Mouse (Mus musculus) kidney, postnatal 14 days (tissue): ENCODE measurements around the gene Dpm2.

Source experiments
- DNase-seq: peaks from one replicate; pipeline ENCODE4 v3.0.0; 2022; ENCODE audit warnings: mixed read lengths

Dpm2 gene

GRCm38 (mm10) chr2:32570698-32571494, at the start of gene Dpm2:
Dpm2 (plus strand) TSS chr2:32570858.
- peak; percentile 94 for DNase-seq

DNA sequence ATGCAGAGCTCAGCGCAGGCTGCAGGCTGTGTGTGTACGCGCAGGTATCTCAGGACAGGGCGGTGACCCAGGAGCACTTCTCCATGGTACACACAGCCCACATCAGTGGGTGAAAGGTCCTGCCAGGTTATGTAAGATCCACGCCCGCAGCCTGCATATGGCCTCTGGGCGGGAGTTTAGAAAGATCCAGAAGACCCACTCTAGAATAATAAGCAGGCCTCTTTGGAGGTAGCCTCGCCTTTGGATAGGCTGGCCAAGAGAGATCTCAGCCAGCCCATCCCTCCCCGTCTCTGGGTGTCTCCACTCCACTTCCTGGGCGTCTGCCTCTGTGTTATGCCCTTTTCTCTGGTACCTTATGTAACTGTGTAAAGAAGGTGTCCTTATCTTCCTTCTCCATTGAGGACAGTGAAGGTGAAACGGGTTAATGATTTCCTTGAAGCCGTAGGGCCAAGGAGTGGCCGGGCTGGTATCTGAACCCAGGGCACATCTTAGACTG, 46.1 kb upstream of the Dpm2 start:
- peak; percentile 77 for DNase-seq

GRCm38 (mm10) chr2:32525816-32526215, 44.8 kb upstream of the Dpm2 start:
- no peak for DNase-seq

DNA sequence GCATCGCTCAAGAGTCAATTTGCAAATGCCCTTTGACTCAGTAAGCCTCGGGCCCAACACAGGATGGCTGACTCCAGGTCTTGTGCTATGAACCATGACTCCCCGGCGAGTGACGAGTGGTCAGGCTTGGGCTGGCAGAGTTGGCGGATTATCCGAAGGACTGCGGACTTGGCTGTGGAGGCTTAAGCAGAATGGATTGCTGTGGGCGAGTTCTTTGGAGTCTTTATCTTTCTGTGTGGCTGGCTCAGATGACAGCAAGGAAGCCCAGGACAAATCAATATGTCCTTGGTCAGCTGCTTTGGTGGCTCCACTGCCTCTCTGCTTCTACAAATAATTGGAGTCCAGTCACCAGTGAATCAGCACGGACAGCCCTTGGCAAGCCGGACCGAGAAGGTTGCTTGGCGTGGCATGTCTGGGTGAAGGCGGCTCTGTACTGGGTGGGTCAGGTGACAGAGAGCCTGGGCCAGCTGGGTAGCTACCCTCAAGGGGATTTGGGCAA, 43.1 kb upstream of the Dpm2 start:
- DNase-seq: peak; percentile 83

DNA sequence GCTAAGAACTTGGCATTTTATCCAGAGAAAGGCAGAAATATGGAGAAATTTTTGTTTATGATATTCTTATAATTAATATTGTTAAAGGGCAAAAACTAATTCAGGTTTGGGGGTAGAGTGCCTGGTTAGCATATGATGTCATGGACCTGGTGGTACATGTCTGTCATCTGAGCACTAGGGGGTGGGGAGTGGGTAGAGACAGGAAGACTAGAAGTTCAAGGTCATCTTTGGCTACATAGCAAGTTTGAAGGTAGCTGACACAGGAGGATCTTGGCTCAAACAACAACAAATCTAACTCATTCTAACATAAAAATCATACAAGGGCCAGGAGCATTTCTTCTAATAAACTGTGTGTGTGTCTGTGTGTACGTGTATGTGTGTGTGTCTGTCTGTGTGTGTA, 42.3 kb upstream of the Dpm2 start:
- no peak for DNase-seq

DNA sequence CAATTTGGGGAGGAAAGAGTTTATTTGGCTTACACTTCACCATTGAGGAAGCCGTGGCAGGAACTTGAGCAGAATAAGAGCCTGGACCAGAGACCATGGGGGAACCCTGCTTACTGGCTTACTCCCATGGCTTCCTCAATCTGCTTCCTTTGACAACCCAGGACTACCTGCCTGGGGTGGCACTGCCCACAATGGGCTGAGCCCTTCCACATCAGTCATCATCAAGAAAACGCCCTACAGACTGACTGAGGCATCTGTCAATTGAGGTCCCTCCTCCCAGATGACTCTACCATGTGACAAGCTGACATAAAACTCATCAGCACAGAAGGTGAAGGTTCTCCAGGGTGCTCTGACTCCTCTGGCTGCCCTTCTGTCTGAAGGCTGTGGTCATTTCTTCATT, 40.2 kb upstream of the Dpm2 start:
- no peak for DNase-seq

DNA sequence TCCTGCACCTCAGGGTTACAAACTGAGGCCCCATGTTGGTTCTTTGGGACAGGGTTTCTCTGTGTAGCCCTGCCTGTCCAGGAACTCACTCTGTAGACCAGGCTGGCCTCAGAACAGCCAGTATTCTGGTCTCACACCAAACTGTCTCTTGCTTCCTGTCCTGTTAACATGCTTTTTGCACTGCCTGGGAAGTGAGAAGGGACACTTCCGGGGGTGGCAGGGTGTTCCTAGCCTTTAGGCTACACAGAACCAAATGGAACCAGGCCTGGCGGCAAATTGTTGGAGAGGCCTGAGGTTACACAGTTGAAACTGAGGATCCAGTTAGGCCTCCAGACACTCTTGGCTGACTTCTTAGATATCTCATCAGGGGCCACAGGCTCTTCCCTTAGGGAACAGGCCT, 37.5 kb upstream of the Dpm2 start:
- no peak for DNase-seq

- DNase-seq: peak; percentile 75
Measured at GRCm38 (mm10) chr2:32534061-32534732, 36.5 kb upstream of the Dpm2 start.

GRCm38 (mm10) chr2:32534733-32535471, 35.8 kb upstream of the Dpm2 start, which contains the start of gene Fam102a:
Fam102a (plus strand) TSS chr2:32535332.
- peak; percentile 99 for DNase-seq

DNA sequence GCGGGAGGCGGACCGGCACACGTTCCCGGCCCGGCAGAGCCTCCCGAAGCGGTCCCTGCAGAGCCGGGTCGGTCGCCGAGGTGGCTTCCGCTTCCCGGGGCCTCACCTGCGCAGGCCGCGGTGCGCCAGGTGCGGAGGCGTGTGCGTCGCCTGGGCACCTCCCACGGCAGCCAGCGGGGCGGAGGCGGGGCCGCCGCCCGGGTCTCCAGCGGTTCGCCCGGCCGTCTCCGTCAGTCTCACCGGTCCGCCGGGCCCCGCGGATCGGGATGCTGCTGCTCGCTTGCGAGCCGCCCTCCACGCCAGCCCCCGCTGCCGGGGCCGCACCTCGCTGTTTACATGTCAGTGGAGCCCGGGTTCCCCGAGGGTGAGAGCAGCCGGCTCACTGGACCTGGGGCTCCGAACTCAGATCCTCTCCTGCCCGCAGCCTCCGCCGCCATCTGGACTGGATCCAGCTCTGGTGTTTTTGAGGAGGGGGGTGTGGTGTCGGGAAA, 35.1 kb upstream of the Dpm2 start:
- peak; percentile 88 for DNase-seq

DNA sequence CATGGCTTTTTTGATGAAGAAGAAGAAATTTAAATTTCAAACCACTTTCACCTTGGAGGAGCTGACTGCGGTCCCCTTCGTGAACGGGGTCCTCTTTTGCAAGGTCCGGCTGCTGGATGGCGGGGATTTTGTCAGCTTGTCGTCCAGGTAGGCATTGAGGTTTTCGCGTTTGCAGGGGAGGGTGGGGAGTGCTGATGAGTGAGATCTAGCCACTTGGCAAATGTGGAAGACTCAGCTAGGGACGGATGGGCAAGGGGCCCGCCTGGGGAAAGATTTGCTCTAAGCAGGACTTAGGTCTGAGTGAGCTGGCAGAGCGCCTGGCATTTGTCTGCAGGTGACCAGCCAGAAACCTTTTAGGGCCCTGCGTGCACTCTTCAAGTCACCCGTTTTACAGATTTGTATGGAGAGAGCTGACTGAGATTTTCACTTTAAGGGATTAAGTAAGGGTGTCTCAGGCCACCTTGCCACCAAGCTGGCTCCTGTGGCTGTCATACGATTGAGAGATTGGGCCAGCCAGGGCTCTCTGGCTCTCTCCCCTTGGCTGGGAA, 34.5 kb upstream of the Dpm2 start:
- DNase-seq: peak; percentile 72

GRCm38 (mm10) chr2:32536634-32537359, 33.9 kb upstream of the Dpm2 start:
- DNase-seq: peak; percentile 75

DNA sequence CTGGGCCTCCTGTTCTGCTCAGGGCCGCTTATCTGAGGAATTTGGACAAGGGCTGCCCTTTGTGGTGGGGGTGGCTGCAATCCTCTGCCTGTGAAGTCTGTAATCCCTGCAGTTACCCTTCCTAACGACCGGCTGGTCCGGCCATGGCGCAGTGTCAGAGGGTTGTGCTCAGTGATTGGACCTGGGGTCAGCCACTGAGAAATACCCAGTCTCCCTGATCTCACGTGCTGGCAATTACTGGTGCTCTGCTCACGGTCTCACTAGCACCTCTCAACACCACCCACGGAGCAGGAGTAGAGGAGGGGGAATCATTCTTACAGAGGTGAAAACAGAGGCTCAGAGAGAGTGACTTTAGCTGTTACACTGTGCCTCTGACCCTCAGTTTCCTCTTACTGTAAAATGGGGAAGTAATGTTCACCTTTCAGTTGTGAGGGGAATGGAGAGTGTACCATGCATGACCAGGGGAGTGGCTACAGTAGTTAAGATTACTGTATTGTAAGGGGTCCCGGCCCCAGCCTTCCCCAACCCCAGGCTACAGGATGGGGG, 33.2 kb upstream of the Dpm2 start:
- peak; percentile 65 for DNase-seq

DNA sequence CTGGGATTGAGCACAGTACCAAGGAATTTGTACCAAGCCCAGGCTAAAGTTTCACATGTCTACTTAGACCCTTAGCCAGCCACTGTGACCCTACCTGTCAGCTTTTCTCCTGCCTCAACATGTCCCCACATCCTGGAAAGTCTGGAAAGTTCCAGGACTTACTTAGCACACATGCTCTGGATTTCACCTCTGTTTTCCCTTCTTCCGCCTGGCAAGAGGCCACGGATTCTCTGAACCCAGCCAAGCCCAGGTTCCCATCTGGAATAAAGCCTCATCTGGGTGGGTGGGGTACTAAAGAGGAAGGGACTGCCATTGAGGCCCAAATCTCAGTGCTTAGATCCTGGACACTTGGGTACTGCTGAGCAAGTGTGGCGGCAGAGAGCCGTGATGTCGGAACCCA, 32.7 kb upstream of the Dpm2 start:
- DNase-seq: peak; percentile 62

DNA sequence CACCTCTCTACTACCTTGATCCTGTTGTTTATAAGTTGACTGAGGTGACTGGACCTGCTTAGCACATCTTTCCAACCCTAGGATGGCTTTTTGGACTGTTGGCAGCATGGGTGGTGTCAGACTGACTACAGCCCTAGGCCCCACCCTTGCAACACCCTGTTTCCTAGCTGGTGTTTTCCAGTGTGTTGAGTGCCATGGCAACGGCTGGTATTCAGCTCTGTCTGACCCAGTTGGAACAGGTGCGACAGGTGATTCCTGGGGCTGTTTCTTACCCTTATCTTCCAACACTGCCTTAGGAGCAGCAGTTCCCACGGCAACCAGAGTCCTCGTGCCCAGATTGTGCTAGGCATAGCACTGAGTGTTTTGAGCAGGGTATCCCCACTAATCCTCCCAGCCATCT, 32.2 kb upstream of the Dpm2 start:
- no peak for DNase-seq

DNA sequence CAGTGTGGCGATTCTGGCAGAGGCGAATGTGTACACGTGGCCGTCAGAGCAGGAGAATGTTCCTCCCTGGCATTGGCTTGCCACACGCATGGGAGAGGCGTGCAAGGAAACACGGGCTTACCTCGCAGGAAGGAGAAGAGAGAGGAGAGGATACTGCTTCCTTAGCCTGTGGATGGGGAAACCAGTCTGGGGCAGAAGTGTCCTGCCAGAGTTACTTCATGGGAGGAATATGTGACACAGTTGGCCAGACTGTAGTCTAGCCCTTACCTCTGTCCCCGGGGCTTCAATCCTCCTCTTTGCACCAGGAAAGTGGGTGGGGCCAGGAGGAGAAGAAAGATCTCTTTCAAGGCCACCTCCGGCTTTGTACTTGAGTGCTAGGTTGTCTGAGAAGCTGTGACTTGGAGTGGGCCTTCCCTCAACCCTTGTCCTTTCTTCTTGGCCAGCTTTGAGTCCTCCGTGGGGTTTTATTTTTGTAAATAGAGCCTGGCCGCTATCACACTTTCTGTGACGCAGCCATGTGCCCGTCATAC, 31.1 kb upstream of the Dpm2 start:
- no peak for DNase-seq

- DNase-seq: no peak
Measured at GRCm38 (mm10) chr2:32541333-32541908, 29.2 kb upstream of the Dpm2 start.

GRCm38 (mm10) chr2:32541986-32542573, 28.6 kb upstream of the Dpm2 start:
- DNase-seq: no peak

GRCm38 (mm10) chr2:32543031-32543449, 27.6 kb upstream of the Dpm2 start:
- DNase-seq: no peak

DNA sequence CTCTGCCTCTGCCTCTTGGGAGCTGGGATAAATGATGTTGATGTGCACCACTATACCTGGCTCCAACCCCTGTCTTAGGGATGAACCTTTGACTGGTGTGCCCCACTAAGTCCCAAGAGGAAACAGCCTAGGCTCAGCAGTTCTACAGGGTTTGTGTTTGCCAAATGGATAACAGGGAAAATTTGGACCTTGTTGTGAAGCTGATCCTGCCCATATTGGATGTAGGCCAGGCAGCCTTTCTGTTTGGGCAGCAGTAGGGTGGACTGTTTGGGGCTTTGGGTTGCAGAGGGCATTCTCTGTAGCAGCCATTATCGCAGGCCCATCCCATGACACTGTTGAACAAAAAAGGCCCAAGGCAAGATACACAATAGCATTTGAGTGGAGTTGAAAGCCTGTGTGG, 23.7 kb upstream of the Dpm2 start:
- no peak for DNase-seq

DNA sequence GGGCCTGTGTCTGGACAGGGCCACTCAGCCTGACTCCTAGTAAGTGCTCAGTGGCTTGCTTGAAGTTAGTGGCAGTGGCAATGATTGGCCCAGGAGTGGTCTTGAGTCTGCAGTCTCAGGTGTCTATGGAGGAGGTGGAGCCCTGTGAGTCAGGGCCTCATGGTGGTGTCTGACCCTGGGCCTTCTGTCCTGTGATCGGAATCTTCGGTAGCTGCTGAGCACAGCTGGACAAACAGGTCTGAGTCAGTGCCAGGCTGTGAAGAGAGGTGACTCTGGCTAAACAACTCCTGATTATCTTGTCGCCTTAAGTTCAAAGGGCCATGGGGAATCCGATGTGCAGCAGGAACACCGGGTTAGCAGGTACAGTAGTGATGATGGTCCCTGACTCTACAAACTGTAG, 23.3 kb upstream of the Dpm2 start:
- no peak for DNase-seq
